Mouse (Mus musculus): ENCODE results near the gene Mbtps2.

GRCm38 (mm10) chrX:157500004-157500403 is 98.5 kb downstream of the Mbtps2 start:
- TF ChIP-seq CTCF (IDR thresholded peaks at IDR 0.05; ENCODE audit: insufficient read depth, low read depth, low read length) (no peak), POLR2A (IDR thresholded peaks at IDR 0.05; ENCODE audit: insufficient read depth, low read depth, low read length) (no peak)

All from olfactory bulb, adult 2 months (tissue).